Mouse (Mus musculus) erythroblast, embryonic 14.5 days (primary cell): ENCODE results near the gene Plpp2. TPM values are rescaled to one million over a fixed set of nuclear protein-coding genes. Genes with fewer than 3 reads are reported as not detected.

ENCODE experiments used
- H3K27me3 ChIP-seq: 2 replicates; pipeline ENCODE4 v1.6.1; 2012; ENCODE audit warnings: inconsistent platforms; ENCODE audit not compliant: control insufficient read depth
- H3K36me3 ChIP-seq: 2 replicates; pipeline ENCODE4 v1.6.1; 2012; ENCODE audit warnings: mild to moderate bottlenecking, inconsistent platforms; ENCODE audit not compliant: control insufficient read depth
- H3K4me1 ChIP-seq: 2 replicates; pipeline ENCODE4 v1.6.1; 2012; ENCODE audit warnings: inconsistent platforms; ENCODE audit not compliant: control insufficient read depth
- H3K4me3 ChIP-seq: replicated peaks from 2 replicates; pipeline ENCODE3; 2012; ENCODE audit warnings: moderate library complexity, mild to moderate bottlenecking, inconsistent platforms
- H3K9me3 ChIP-seq: 2 replicates; pipeline ENCODE4 v1.6.1; 2012; ENCODE audit warnings: low read length, inconsistent platforms, mixed read lengths; ENCODE audit not compliant: control insufficient read depth
- GATA1 ChIP-seq: IDR thresholded peaks from 2 replicates; pipeline ENCODE4 v1.6.1; 2012; ENCODE audit warnings: low read length, inconsistent platforms, mixed read lengths
- TAL1 ChIP-seq: IDR thresholded peaks from 3 replicates; pipeline ENCODE4 v1.6.1; 2012; ENCODE audit warnings: low read length, inconsistent platforms, mixed read lengths
- polyA plus RNA-seq: library from polyadenylated mRNA; stranded (reverse); fragments of >175 nt; gene quantifications from 2 replicates; pipeline ENCODE4 v1.2.3, GENCODE M21; 2012

The Plpp2 gene
- polyA plus RNA-seq, 1 experiment: 0.10 TPM

GRCm38 (mm10) chr10:79544631-79545030 lies 11.0 kb upstream of the Plpp2 start:
- H3K27me3 ChIP-seq: no peaks in the 10 kb centered on the region
- no peak overlapping the region for H3K4me3 ChIP-seq
- peaks cover 98% of the 10 kb centered on the region for H3K36me3 ChIP-seq
- no peaks in the 10 kb centered on the region for H3K9me3 ChIP-seq
- no peak for TF ChIP-seq TAL1
- TF ChIP-seq GATA1: no peak
- no peaks in the 10 kb centered on the region; the same call in 1 of the 2 replicates for H3K4me1 ChIP-seq

GRCm38 (mm10) chr10:79543884-79544597 lies 10.4 kb upstream of the Plpp2 start:
- TF ChIP-seq GATA1 (no peak), TAL1 (no peak)
- H3K4me1 ChIP-seq: no peaks in the 10 kb centered on the region; the same call in 1 of the 2 replicates
- no peaks in the 10 kb centered on the region for H3K27me3 ChIP-seq
- peaks cover 94% of the 10 kb centered on the region for H3K36me3 ChIP-seq
- no peak overlapping the region for H3K4me3 ChIP-seq
- no peaks in the 10 kb centered on the region for H3K9me3 ChIP-seq

GRCm38 (mm10) chr10:79542171-79542570 lies 8.6 kb upstream of the Plpp2 start:
- H3K4me1 ChIP-seq: no peaks in the 10 kb centered on the region; the same call in 1 of the 2 replicates
- no peaks in the 10 kb centered on the region for H3K27me3 ChIP-seq
- H3K36me3 ChIP-seq: peaks cover 75% of the 10 kb centered on the region
- no peak overlapping the region for H3K4me3 ChIP-seq
- TF ChIP-seq TAL1 (no peak), GATA1 (no peak)
- H3K9me3 ChIP-seq: no peaks in the 10 kb centered on the region

- no peaks in the 10 kb centered on the region for H3K27me3 ChIP-seq
- no peaks in the 10 kb centered on the region for H3K9me3 ChIP-seq
- no peak overlapping the region for H3K4me3 ChIP-seq
- peaks cover 68% of the 10 kb centered on the region for H3K36me3 ChIP-seq
- H3K4me1 ChIP-seq: no peaks in the 10 kb centered on the region; the same call in 1 of the 2 replicates
- TF ChIP-seq GATA1 (no peak), TAL1 (no peak)
Observed at GRCm38 (mm10) chr10:79541522-79541921, 7.9 kb upstream of the Plpp2 start.

GRCm38 (mm10) chr10:79540746-79541145 lies 7.2 kb upstream of the Plpp2 start:
- no peak for TF ChIP-seq TAL1
- no peak for TF ChIP-seq GATA1

GRCm38 (mm10) chr10:79539701-79540495 lies 6.3 kb upstream of the Plpp2 start:
- peaks cover 5% of the 10 kb centered on the region for H3K27me3 ChIP-seq
- TF ChIP-seq TAL1: no peak
- TF ChIP-seq GATA1: no peak
- H3K36me3 ChIP-seq: peaks cover 54% of the 10 kb centered on the region
- no peaks in the 10 kb centered on the region; the same call in 1 of the 2 replicates for H3K4me1 ChIP-seq
- H3K4me3 ChIP-seq: no peak overlapping the region
- H3K9me3 ChIP-seq: no peaks in the 10 kb centered on the region

More at GRCm38 (mm10) chr10:79540746-79541145, 7.2 kb upstream of the Plpp2 start:
- Histone ChIP-seq H3K9me3 (no peaks in the 10 kb centered on the region), H3K36me3 (peaks cover 61% of the 10 kb centered on the region), H3K4me3 (no peak overlapping the region), H3K4me1 (no peaks in the 10 kb centered on the region; the same call in 1 of the 2 replicates), H3K27me3 (no peaks in the 10 kb centered on the region)

GRCm38 (mm10) chr10:79538873-79539272 lies 5.3 kb upstream of the Plpp2 start:
- no peaks in the 10 kb centered on the region for H3K9me3 ChIP-seq
- TF ChIP-seq TAL1: no peak
- no peak for TF ChIP-seq GATA1
- H3K36me3 ChIP-seq: peaks cover 44% of the 10 kb centered on the region
- peaks cover 14% of the 10 kb centered on the region for H3K27me3 ChIP-seq
- H3K4me3 ChIP-seq: no peak overlapping the region
- peaks cover 5% of the 10 kb centered on the region for H3K4me1 ChIP-seq

- peaks cover 11% of the 10 kb centered on the region for H3K4me1 ChIP-seq
- TF ChIP-seq TAL1: no peak
- no peak for TF ChIP-seq GATA1
- no peaks in the 10 kb centered on the region for H3K9me3 ChIP-seq
- peaks cover 14% of the 10 kb centered on the region for H3K27me3 ChIP-seq
- peaks cover 38% of the 10 kb centered on the region for H3K36me3 ChIP-seq
- no peak overlapping the region for H3K4me3 ChIP-seq
Observed at GRCm38 (mm10) chr10:79538323-79538722, 4.7 kb upstream of the Plpp2 start.

GRCm38 (mm10) chr10:79537781-79538180 lies 4.2 kb upstream of the Plpp2 start:
- Histone ChIP-seq H3K27me3 (peaks cover 14% of the 10 kb centered on the region), H3K4me3 (no peak overlapping the region), H3K36me3 (peaks cover 33% of the 10 kb centered on the region), H3K9me3 (no peaks in the 10 kb centered on the region), H3K4me1 (peaks cover 16% of the 10 kb centered on the region)
- no peak for TF ChIP-seq GATA1
- TF ChIP-seq TAL1: no peak
